In the genomic region with DNA sequence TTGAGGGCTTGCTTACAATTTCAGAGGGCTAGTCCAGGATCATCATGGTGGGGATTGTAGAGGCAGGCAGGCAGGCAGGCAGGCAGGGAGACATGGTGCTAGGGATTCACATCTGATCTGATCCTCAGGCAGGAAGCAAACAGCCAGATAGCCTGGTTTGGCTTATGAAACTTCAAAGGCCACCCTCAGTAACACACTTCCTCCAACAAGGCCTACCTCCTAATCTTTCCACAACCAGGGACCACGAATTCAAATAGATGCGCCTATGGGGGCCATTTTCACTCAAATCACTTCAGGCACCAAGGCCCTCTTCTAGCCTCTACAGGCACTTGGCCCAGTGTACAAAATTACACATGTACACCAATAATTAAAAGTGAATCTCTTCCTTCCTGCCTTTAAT, we compare ENCODE assay signal across 26 mouse cellular contexts. TPM values are rescaled to one million over a fixed set of nuclear protein-coding genes. Genes with fewer than 3 reads are reported as not detected.
DNase-seq lines count a peak whose midpoint lies in the region; ATAC-seq and TF ChIP-seq lines count a peak whose summit lies in the region.
"Had no signal": no experiment of that assay in that cellular context is flagged by ENCODE, and none has a peak within 500 bp of the region (broad histone marks: within the 10 kb centered on the region; RNA-seq: fewer than 3 reads in every experiment).

No protein-coding gene starts in this region.

- no peaks in the 10 kb centered on the region for H3K9me3 ChIP-seq in heart, embryonic 12.5 days (replicated peaks)
- H3K9me3 ChIP-seq in MEL (replicated peaks; ENCODE audit: insufficient read depth, low read length): no peaks in the 10 kb centered on the region
- H3K9me3 ChIP-seq: forebrain, embryonic 10.5 days; forebrain, embryonic 13.5 days; heart, embryonic 13.5 days had no signal

- no peak for ATAC-seq in heart, embryonic 12.5 days (ENCODE audit: insufficient number of reproducible peaks, low FRiP score)
- ATAC-seq in megakaryocyte, adult 5-6 weeks (ENCODE audit: poor library complexity, severe bottlenecking): peak; percentile 40; the same call in 1 of the 2 replicates
- ATAC-seq: forebrain, embryonic 13.5 days; forebrain, embryonic 16.5 days; hindbrain, postnatal 0 days; inflammation-experienced regulatory T-cells, adult 6 months; intestine, embryonic 16.5 days; Patski had no signal

- no peak overlapping the region for H3K4me2 ChIP-seq in heart, embryonic 12.5 days
- H3K4me2 ChIP-seq: forebrain, embryonic 13.5 days; heart, embryonic 13.5 days; hindbrain, embryonic 14.5 days had no signal

- no peak for TF ChIP-seq POLR2A in MEL (IDR thresholded peaks at IDR 0.05; ENCODE audit: control insufficient read depth in 1 of 2, insufficient read depth in 1 of 2, low read depth in 1 of 2, low read length in 2 of 2, poor library complexity in 1 of 2)

- H3K4me3 ChIP-seq in heart, embryonic 12.5 days: no peak overlapping the region
- no peak overlapping the region for H3K4me3 ChIP-seq in MEL (ENCODE audit: control insufficient read depth in 1 of 2, insufficient read depth in 1 of 2, low read depth in 2 of 2, low read length in 2 of 2)
- H3K4me3 ChIP-seq: forebrain, embryonic 10.5 days; forebrain, embryonic 13.5 days; heart, embryonic 13.5 days had no signal

- WGBS in heart, embryonic 12.5 days: 66% methylated on average over 2 of the region's 2 CpGs

- H3K27me3 ChIP-seq in heart, embryonic 12.5 days (replicated peaks): no peaks in the 10 kb centered on the region
- no peaks in the 10 kb centered on the region for H3K27me3 ChIP-seq in MEL (ENCODE audit: control insufficient read depth in 1 of 2, insufficient read depth in 2 of 2, low read length in 2 of 2)
- H3K27me3 ChIP-seq: forebrain, embryonic 13.5 days; heart, embryonic 13.5 days; Patski had no signal

- TF ChIP-seq CTCF in MEL (IDR thresholded peaks at IDR 0.05 in 2 of 3, conservative IDR thresholded peaks at IDR 0.05 in 1 of 3; ENCODE audit: control insufficient read depth in 1 of 3, insufficient read depth in 1 of 3, low read depth in 2 of 3, low read length in 3 of 3, poor library complexity in 1 of 3, severe bottlenecking in 1 of 3): no peak

- H3K79me2 ChIP-seq in MEL (ENCODE audit: control insufficient read depth, insufficient read depth, low read length, poor library complexity): peaks cover 3% of the 10 kb centered on the region; the same call in 1 of the 2 replicates

- H3K4me1 ChIP-seq in heart, embryonic 12.5 days (replicated peaks): 0 out of 2 replicates have a peak, but pooled peaks cover 2% of the 10 kb centered on the region
- H3K4me1 ChIP-seq in MEL (ENCODE audit: control insufficient read depth in 1 of 2, insufficient read depth in 2 of 2, low read length in 2 of 2): peaks cover 2 to 6% of the 10 kb centered on the region in 2 experiments
- H3K4me1 ChIP-seq: forebrain, embryonic 10.5 days; forebrain, embryonic 13.5 days had no signal

- H3K27ac ChIP-seq in heart, embryonic 12.5 days (ENCODE audit: poor library complexity, severe bottlenecking): no peak overlapping the region
- no peak overlapping the region for H3K27ac ChIP-seq in MEL (ENCODE audit: control insufficient read depth, low read depth, low read length)
- H3K27ac ChIP-seq: forebrain, embryonic 10.5 days; forebrain, embryonic 13.5 days; heart, embryonic 13.5 days; hindbrain, embryonic 14.5 days; hindbrain, postnatal 0 days had no signal

- TF ChIP-seq RAD21 in MEL (IDR thresholded peaks at IDR 0.05; ENCODE audit: low read depth, low read length): no peak

- 0 out of 4 replicates have a peak, but pooled peaks of 1 of the 2 experiments have one; percentile 32 for TF ChIP-seq EP300 in MEL (IDR thresholded peaks at IDR 0.05; ENCODE audit: low read depth in 1 of 2, low read length in 2 of 2)

- peaks cover 39% of the 10 kb centered on the region for H3K36me3 ChIP-seq in heart, embryonic 12.5 days
- H3K36me3 ChIP-seq in MEL (ENCODE audit: control insufficient read depth in 1 of 2, insufficient read depth in 2 of 2, low read length in 2 of 2): peaks cover 0 to 33% of the 10 kb centered on the region in 2 experiments; a peak in 3 of 4 replicates

- H3K9ac ChIP-seq in heart, embryonic 12.5 days: no peak overlapping the region
- H3K9ac ChIP-seq in MEL (ENCODE audit: control insufficient read depth, low read depth, low read length, poor library complexity, severe bottlenecking): no peak overlapping the region
- H3K9ac ChIP-seq: forebrain, embryonic 13.5 days; heart, embryonic 13.5 days; hindbrain, embryonic 14.5 days had no signal

- DNase-seq in heart, adult 11 months: peak; percentile 29
- peak; percentile 68 for DNase-seq in MEL (ENCODE audit: low read depth, low spot score)
- no peak for DNase-seq in left cerebral cortex, adult 18-20 months (ENCODE audit: low spot score in 2 of 2)
- no peak for DNase-seq in spleen, postnatal 4 days (ENCODE audit: low spot score in 2 of 2)
- DNase-seq: adrenal gland, adult 2 months; adrenal gland, postnatal 14 days; B cell, adult 2 months; cerebellum, adult 11-12 months; cerebellum, adult 8-10 months; cerebellum, postnatal 14 days; gastrocnemius, postnatal 10 days; gastrocnemius, postnatal 36 days; heart, adult 18-20 months; heart, postnatal 14 days; heart, postnatal 4 days had no signal

TF ChIP-seq in MEL, 35 proteins besides CTCF, POLR2A, EP300 and RAD21 (continues in another document):
- TF ChIP-seq ZMIZ1 (IDR thresholded peaks at IDR 0.05; ENCODE audit: low read depth, low read length) (no peak), ZNF384 (IDR thresholded peaks at IDR 0.05; ENCODE audit: low read depth, low read length) (no peak), ELF1 (IDR thresholded peaks at IDR 0.05; ENCODE audit: low read depth, low read length) (no peak), TBP (IDR thresholded peaks at IDR 0.05; ENCODE audit: low read depth, low read length) (no peak), TCF12 (IDR thresholded peaks at IDR 0.05; ENCODE audit: low read depth, low read length) (peak; percentile 30; the same call in 1 of the 2 replicates), MAFK (IDR thresholded peaks at IDR 0.05; ENCODE audit: borderline replicate concordance, low read depth, low read length) (no peak), NELFE (IDR thresholded peaks at IDR 0.05; ENCODE audit: low read depth, low read length) (no peak), JUND (IDR thresholded peaks at IDR 0.05; ENCODE audit: low read depth, low read length) (no peak), USF1 (IDR thresholded peaks at IDR 0.05; ENCODE audit: low read depth, low read length) (no peak), MYB (IDR thresholded peaks at IDR 0.05; ENCODE audit: low read depth, low read length) (no peak), ETS1 (IDR thresholded peaks at IDR 0.05; ENCODE audit: low read depth, low read length) (no peak), GABPA (IDR thresholded peaks at IDR 0.05; ENCODE audit: low read depth, low read length) (no peak), GATA1 (IDR thresholded peaks at IDR 0.05; ENCODE audit: low read depth, low read length) (peak; percentile 45; the same call in 1 of the 2 replicates), CHD1 (IDR thresholded peaks at IDR 0.05; ENCODE audit: low read depth, low read length) (no peak), TAL1 (IDR thresholded peaks at IDR 0.05; ENCODE audit: low read length) (peak; percentile 19; the same call in 1 of the 2 replicates), E2F4 (IDR thresholded peaks at IDR 0.05; ENCODE audit: borderline replicate concordance, low read depth, low read length) (no peak), KAT2A (conservative IDR thresholded peaks at IDR 0.05; ENCODE audit: low read depth, low read length) (no peak), RCOR1 (IDR thresholded peaks at IDR 0.05; ENCODE audit: low read depth, low read length) (no peak), NRF1 (IDR thresholded peaks at IDR 0.05; ENCODE audit: insufficient read depth, low read depth, low read length, poor library complexity, severe bottlenecking) (no peak), POLR2AphosphoS2 (IDR thresholded peaks at IDR 0.05; ENCODE audit: low read length) (no peak), MEF2A (IDR thresholded peaks at IDR 0.05; ENCODE audit: extremely low read depth, insufficient replicate concordance, low read depth, low read length, poor library complexity, severe bottlenecking) (no peak)

RNA-seq across cellular contexts. Expression of a gene that starts 7.5 kb away (rescaled TPM):
- polyA plus RNA-seq in heart, embryonic 12.5 days (2016; fragmentation: Nextera tagmentation; extraction: Ambion mirVana): 7.8 and 8.1 TPM in 2 replicates
- total RNA-seq in MEL (2012; rRNA removed): 5.2 and 5.7 TPM in 2 replicates
- 1 to 10 TPM in 1 of 2 experiments, not detected in 1; 4.2 TPM for polyA plus RNA-seq in MEL (2012; ENCODE audit: insufficient read depth in 1 of 2, insufficient read length in 2 of 2, low read depth in 1 of 2, low replicate concordance in 2 of 2, missing spikeins in 1 of 2)
- 5.2 and 5.8 TPM in 2 replicates for total RNA-seq in megakaryocyte, adult 5-6 weeks (2015)
- total RNA-seq in megakaryocyte, adult 5-6 weeks (2017): 7.0 TPM in 2 replicates
- total RNA-seq in left cerebral cortex, adult 18-20 months (2021): 10 to 100 TPM; 15.0 to 21.3 TPM

RNA-seq across cellular contexts. Expression of a gene that starts 43.3 kb away (rescaled TPM):
- polyA plus RNA-seq in heart, embryonic 12.5 days (2016; fragmentation: Nextera tagmentation; extraction: Ambion mirVana): 35.2 and 38.4 TPM in 2 replicates
- 53.1 and 66.2 TPM in 2 replicates for total RNA-seq in MEL (2012; rRNA removed)
- 10 to 100 TPM in 1 of 2 experiments, not detected in 1; 83.6 TPM for polyA plus RNA-seq in MEL (2012; ENCODE audit: insufficient read depth in 1 of 2, insufficient read length in 2 of 2, low read depth in 1 of 2, low replicate concordance in 2 of 2, missing spikeins in 1 of 2)
- 18.3 and 20.9 TPM in 2 replicates for total RNA-seq in megakaryocyte, adult 5-6 weeks (2015)
- total RNA-seq in megakaryocyte, adult 5-6 weeks (2017): 12.8 and 15.3 TPM in 2 replicates
- 10 to 100 TPM; 20.0 to 20.4 TPM for total RNA-seq in left cerebral cortex, adult 18-20 months (2021)

RNA-seq across cellular contexts. Expression of a gene that starts 43.3 kb away (rescaled TPM):
- 17.0 and 17.8 TPM in 2 replicates for polyA plus RNA-seq in heart, embryonic 12.5 days (2016; fragmentation: Nextera tagmentation; extraction: Ambion mirVana)
- total RNA-seq in MEL (2012; rRNA removed): 6.2 and 6.3 TPM in 2 replicates
- 10 to 100 TPM in 1 of 2 experiments, not detected in 1; 16.9 TPM for polyA plus RNA-seq in MEL (2012; ENCODE audit: insufficient read depth in 1 of 2, insufficient read length in 2 of 2, low read depth in 1 of 2, low replicate concordance in 2 of 2, missing spikeins in 1 of 2)
- 42.7 and 56.4 TPM in 2 replicates for total RNA-seq in megakaryocyte, adult 5-6 weeks (2015)
- 7.7 and 13.0 TPM in 2 replicates for total RNA-seq in megakaryocyte, adult 5-6 weeks (2017)
- total RNA-seq in left cerebral cortex, adult 18-20 months (2021): 1 to 10 TPM; 1.6 to 2.1 TPM

RNA-seq across cellular contexts. Expression of a gene that starts 48.8 kb away (rescaled TPM):
- polyA plus RNA-seq in heart, embryonic 12.5 days (2016; fragmentation: Nextera tagmentation; extraction: Ambion mirVana): 2.1 and 2.3 TPM in 2 replicates
- total RNA-seq in MEL (2012; rRNA removed): 0.19 and 0.20 TPM in 2 replicates
- polyA plus RNA-seq in MEL (2012; ENCODE audit: insufficient read depth in 1 of 2, insufficient read length in 2 of 2, low read depth in 1 of 2, low replicate concordance in 2 of 2, missing spikeins in 1 of 2): 1 to 10 TPM in 1 of 2 experiments, not detected in 1; 1.3 TPM
- 0.16 and 1.1 TPM in 2 replicates for total RNA-seq in megakaryocyte, adult 5-6 weeks (2015)
- total RNA-seq in megakaryocyte, adult 5-6 weeks (2017): 0.61 and 1.4 TPM in 2 replicates
- under 1 TPM; 0.19 to 0.21 TPM for total RNA-seq in left cerebral cortex, adult 18-20 months (2021)

Comparison
In these comparisons a context has a peak if more than half of its experiments do, and no peak if none do; other contexts are left out.
1. DNase-seq: peak in heart, adult 11 months (single experiment) and MEL (single experiment); none in left cerebral cortex, adult 18-20 months (0 of 2) and spleen, postnatal 4 days (0 of 2).